Mouse (Mus musculus) forebrain, embryonic 11.5 days (tissue): ENCODE measurements around the gene Wee1. TPM values are rescaled to one million over a fixed set of nuclear protein-coding genes. Genes with fewer than 3 reads are reported as not detected.

Experiments used
- ATAC-seq: fragments of 200-750 bp; cut with Nextera tagmentation; replicated peaks from 2 replicates; pipeline ENCODE4 v1.8.0; 2017; ENCODE audit warnings: moderate TSS enrichment; ENCODE audit not compliant: low FRiP score
- DNase-seq: peaks from one replicate; pipeline ENCODE4 v3.0.0-alpha.2; 2017; ENCODE audit warnings: low spot score
- H3K27ac ChIP-seq: fragments of 300-500 bp; sonication (generic); 2 replicates; pipeline ENCODE4 v1.5.1; 2014; ENCODE audit warnings: low read depth, low read length
- H3K27me3 ChIP-seq: fragments of 300-500 bp; sonication (generic); 2 replicates; pipeline ENCODE4 v1.6.1; 2014; ENCODE audit warnings: mild to moderate bottlenecking, low read length, mixed read lengths; ENCODE audit not compliant: control insufficient read depth, insufficient read depth
- H3K36me3 ChIP-seq: fragments of 300-500 bp; sonication (generic); 2 replicates; pipeline ENCODE4 v1.6.1; 2014; ENCODE audit warnings: mild to moderate bottlenecking, low read length, moderate library complexity, mixed read lengths; ENCODE audit not compliant: control insufficient read depth, insufficient read depth
- H3K4me1 ChIP-seq: fragments of 300-500 bp; sonication (generic); replicated peaks from 2 replicates; pipeline ENCODE4 v1.6.1; 2014; ENCODE audit warnings: low read length, mixed read lengths; ENCODE audit not compliant: control insufficient read depth, insufficient read depth
- H3K4me2 ChIP-seq: fragments of 300-500 bp; sonication (generic); 2 replicates; pipeline ENCODE4 v1.6.1; 2014; ENCODE audit warnings: low read depth, mild to moderate bottlenecking, low read length, moderate library complexity, mixed read lengths; ENCODE audit not compliant: severe bottlenecking
- H3K4me3 ChIP-seq: fragments of 300-500 bp; sonication (generic); 2 replicates; pipeline ENCODE4 v1.5.1; 2014; ENCODE audit warnings: low read depth, low read length
- H3K9ac ChIP-seq: fragments of 300-500 bp; sonication (generic); 2 replicates; pipeline ENCODE4 v1.6.1; 2014; ENCODE audit warnings: low read length
- H3K9me3 ChIP-seq: fragments of 300-500 bp; sonication (generic); 2 replicates; pipeline ENCODE4 v1.6.1; 2016; ENCODE audit warnings: low read length, mixed read lengths; ENCODE audit not compliant: control insufficient read depth
- WGBS: fragments of 180-500 bp; shearing (Covaris S2); extraction: QIAGEN DNeasy Blood & Tissue Kit; methylation state at CpG from one replicate; pipeline ENCODE4 v1.1.7; 2014; 5-methylcytosine and 5-hydroxymethylcytosine counted together
- polyA plus RNA-seq: library from polyadenylated mRNA; unstranded; fragments of >200 nt; fragmentation: Nextera tagmentation; extraction: Ambion mirVana; gene quantifications from 2 replicates; pipeline ENCODE4 v1.2.1, GENCODE M21; 2014

Gene Wee1
- polyA plus RNA-seq, 1 experiment from 2014 or later, result 45.6 TPM

DNA sequence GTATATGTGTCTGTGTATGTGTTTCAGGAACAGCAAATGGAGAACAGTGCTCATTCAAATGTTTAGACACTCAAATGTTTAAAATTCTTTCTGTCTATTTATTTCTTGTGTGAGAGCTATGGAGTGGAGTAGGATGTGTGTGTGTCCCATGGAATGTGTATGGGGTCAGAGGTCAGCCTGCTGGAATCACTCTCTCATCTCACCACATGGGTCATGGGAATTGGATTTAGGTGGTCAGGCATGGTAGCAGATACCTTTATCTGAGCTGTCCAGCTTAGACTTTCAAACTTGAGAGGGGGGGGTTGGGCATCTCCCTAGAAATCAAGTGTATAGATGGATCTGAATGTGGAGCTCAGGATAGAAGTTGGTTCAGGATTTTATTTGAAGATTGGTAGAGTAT lies 38.8 kb downstream of the Wee1 start:
- Histone ChIP-seq H3K27me3 (no peaks in the 10 kb centered on the region), H3K9ac (no peak overlapping the region), H3K27ac (no peak overlapping the region), H3K36me3 (no peaks in the 10 kb centered on the region), H3K4me3 (no peak overlapping the region), H3K4me2 (no peak overlapping the region), H3K4me1 (no peaks in the 10 kb centered on the region; the same call in 1 of the 2 replicates), H3K9me3 (no peaks in the 10 kb centered on the region)
- DNase-seq (no peak), ATAC-seq (no peak)

DNA sequence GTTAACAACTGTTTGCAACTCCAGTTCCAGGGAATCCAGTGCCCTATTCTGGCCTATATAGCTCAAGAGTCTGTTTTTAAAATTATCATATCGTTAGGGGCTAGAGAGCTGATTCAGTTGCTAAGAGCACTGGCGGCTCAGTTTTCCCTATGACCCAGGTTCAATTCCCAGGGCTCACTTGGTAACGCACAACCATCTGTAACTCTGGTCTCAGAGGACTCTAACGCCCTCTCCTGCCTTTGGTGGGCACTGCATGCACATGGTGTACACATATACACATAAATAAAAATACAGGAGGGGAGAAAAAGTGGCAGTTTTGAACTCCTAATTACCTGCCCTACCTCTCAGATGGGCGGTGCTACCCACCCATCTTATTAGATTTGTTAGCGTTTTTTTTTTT lies 41.2 kb downstream of the Wee1 start:
- ATAC-seq (no peak), DNase-seq (no peak)
- Histone ChIP-seq H3K9ac (no peak overlapping the region), H3K4me1 (no peaks in the 10 kb centered on the region; the same call in 1 of the 2 replicates), H3K9me3 (no peaks in the 10 kb centered on the region), H3K27ac (no peak overlapping the region), H3K4me3 (no peak overlapping the region), H3K4me2 (no peak overlapping the region), H3K36me3 (no peaks in the 10 kb centered on the region), H3K27me3 (no peaks in the 10 kb centered on the region)
- 89% methylated on average over 6 of the region's 6 CpGs for WGBS

- Histone ChIP-seq H3K4me3 (peak overlapping the region; percentile 40), H3K27ac (peak overlapping the region; percentile 73), H3K4me1 (no peaks in the 10 kb centered on the region; the same call in 1 of the 2 replicates), H3K27me3 (no peaks in the 10 kb centered on the region), H3K36me3 (no peaks in the 10 kb centered on the region), H3K9ac (peak overlapping the region; percentile 73), H3K9me3 (no peaks in the 10 kb centered on the region), H3K4me2 (peak overlapping the region; percentile 96)
- peak; percentile 91 for DNase-seq
- under 1% methylated on average over 24 of the region's 24 CpGs for WGBS
- ATAC-seq, result peak; percentile 83
Measured at GRCm38 (mm10) chr7:110164103-110164681, 42.3 kb downstream of the Wee1 start.

DNA sequence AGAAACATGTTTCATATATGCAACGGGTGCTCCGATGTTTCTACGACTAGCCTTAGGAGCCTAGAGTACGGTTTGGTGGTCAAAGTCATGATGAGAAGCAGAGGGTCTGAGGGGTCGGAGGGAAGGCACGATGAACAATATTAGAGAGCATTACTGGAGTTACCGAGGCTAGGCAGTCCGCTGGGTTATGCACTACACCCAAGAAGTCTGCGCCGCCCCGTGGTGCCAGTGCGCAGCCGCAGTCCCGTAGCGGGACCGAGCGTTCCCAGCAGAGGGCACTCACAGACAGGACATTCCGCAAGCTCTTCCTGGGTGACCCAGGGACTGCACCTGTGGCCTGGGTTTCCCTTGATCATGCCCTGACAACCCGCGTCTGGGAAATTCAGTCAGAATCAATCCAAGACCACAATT lies 42.9 kb downstream of the Wee1 start:
- Histone ChIP-seq H3K4me2 (peak overlapping the region; percentile 96), H3K27me3 (no peaks in the 10 kb centered on the region), H3K9me3 (no peaks in the 10 kb centered on the region), H3K9ac (peak overlapping the region; percentile 73), H3K4me1 (no peaks in the 10 kb centered on the region; the same call in 1 of the 2 replicates), H3K36me3 (no peaks in the 10 kb centered on the region), H3K4me3 (peak overlapping the region; percentile 40), H3K27ac (peak overlapping the region; percentile 73)
- DNase-seq (peak; percentile 96), ATAC-seq (peak; percentile 95)
- under 1% methylated on average over 20 of the region's 20 CpGs for WGBS

GRCm38 (mm10) chr7:110166233-110166632 lies 44.4 kb downstream of the Wee1 start:
- no peak for DNase-seq
- no peak overlapping the region for H3K27ac ChIP-seq
- no peaks in the 10 kb centered on the region for H3K27me3 ChIP-seq
- no peaks in the 10 kb centered on the region; the same call in 1 of the 2 replicates for H3K4me1 ChIP-seq
- H3K4me3 ChIP-seq, result no peak overlapping the region
- H3K4me2 ChIP-seq, result no peak overlapping the region
- 71% methylated on average over 8 of the region's 8 CpGs for whole genome bisulfite sequencing
- H3K9ac ChIP-seq, result no peak overlapping the region
- H3K36me3 ChIP-seq, result no peaks in the 10 kb centered on the region
- H3K9me3 ChIP-seq, result no peaks in the 10 kb centered on the region
- ATAC-seq, result no peak

GRCm38 (mm10) chr7:110179208-110179607 lies 57.4 kb downstream of the Wee1 start:
- H3K27ac ChIP-seq, result no peak overlapping the region
- ATAC-seq (no peak), DNase-seq (no peak)
- H3K9me3 ChIP-seq, result no peaks in the 10 kb centered on the region
- 90% methylated on average over 7 of the region's 7 CpGs for WGBS
- no peak overlapping the region for H3K9ac ChIP-seq
- no peak overlapping the region for H3K4me2 ChIP-seq
- H3K27me3 ChIP-seq, result no peaks in the 10 kb centered on the region
- H3K36me3 ChIP-seq, result no peaks in the 10 kb centered on the region
- no peak overlapping the region for H3K4me3 ChIP-seq
- no peaks in the 10 kb centered on the region for H3K4me1 ChIP-seq

GRCm38 (mm10) chr7:110180613-110181012 lies 58.8 kb downstream of the Wee1 start:
- H3K27ac ChIP-seq, result no peak overlapping the region
- ATAC-seq (no peak), DNase-seq (no peak)
- H3K27me3 ChIP-seq, result no peaks in the 10 kb centered on the region
- no peak overlapping the region for H3K9ac ChIP-seq
- H3K4me3 ChIP-seq, result no peak overlapping the region
- H3K4me1 ChIP-seq, result no peaks in the 10 kb centered on the region
- H3K36me3 ChIP-seq, result no peaks in the 10 kb centered on the region
- H3K9me3 ChIP-seq, result no peaks in the 10 kb centered on the region
- H3K4me2 ChIP-seq, result no peak overlapping the region

DNA sequence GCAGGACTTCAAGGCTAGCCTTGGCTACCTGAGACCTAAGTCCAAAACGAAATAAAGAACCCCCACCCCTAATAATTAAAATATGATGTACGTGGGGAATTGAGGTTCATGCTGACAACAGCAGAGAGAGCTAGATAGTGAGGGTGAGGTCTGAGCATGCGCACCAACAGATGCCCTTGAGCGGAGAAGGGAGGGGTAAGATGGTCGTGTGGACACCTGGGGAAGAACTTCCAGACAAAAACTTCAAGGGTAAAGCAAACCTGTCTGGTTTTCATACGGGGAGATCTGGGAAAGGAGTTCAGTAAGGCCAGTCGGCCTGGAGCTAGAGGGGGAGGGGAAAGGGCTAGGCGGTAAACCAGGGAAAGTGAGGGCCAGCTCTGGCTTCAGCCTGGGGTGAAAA lies 59.6 kb downstream of the Wee1 start:
- WGBS, result 63% methylated on average over 8 of the region's 8 CpGs
- no peak for DNase-seq

GRCm38 (mm10) chr7:110184608-110185007 lies 62.8 kb downstream of the Wee1 start:
- Histone ChIP-seq H3K4me3 (no peak overlapping the region), H3K27me3 (no peaks in the 10 kb centered on the region), H3K9me3 (no peaks in the 10 kb centered on the region), H3K9ac (no peak overlapping the region), H3K4me1 (no peaks in the 10 kb centered on the region), H3K4me2 (no peak overlapping the region), H3K36me3 (no peaks in the 10 kb centered on the region), H3K27ac (no peak overlapping the region)
- DNase-seq, result no peak
- WGBS, result 87% methylated on average over 3 of the region's 3 CpGs
- ATAC-seq, result no peak

More for the DNA sequence above, 59.6 kb downstream of the Wee1 start:
- Histone ChIP-seq H3K4me3 (no peak overlapping the region), H3K27ac (no peak overlapping the region), H3K9me3 (no peaks in the 10 kb centered on the region), H3K4me2 (no peak overlapping the region), H3K27me3 (no peaks in the 10 kb centered on the region), H3K4me1 (no peaks in the 10 kb centered on the region), H3K9ac (no peak overlapping the region), H3K36me3 (no peaks in the 10 kb centered on the region)
- no peak for ATAC-seq
